Mouse (Mus musculus) brain, embryonic 14.5 days (tissue): ENCODE results near the gene Prelid1. TPM values are rescaled to one million over a fixed set of nuclear protein-coding genes. Genes with fewer than 3 reads are reported as not detected.

ENCODE experiments used
- DNase-seq: peaks from one replicate; pipeline ENCODE4 v3.0.0-alpha.2; 2011; ENCODE audit warnings: low read depth
- CTCF ChIP-seq: fragments of 200-500 bp; IDR thresholded peaks from 2 replicates; pipeline ENCODE4 v1.5.1; 2012; ENCODE audit warnings: inconsistent platforms, mild to moderate bottlenecking, moderate library complexity, borderline replicate concordance; ENCODE audit not compliant: insufficient read depth, insufficient read length; ENCODE audit errors: extremely low read depth
- POLR2A ChIP-seq: fragments of 200-500 bp; IDR thresholded peaks from 2 replicates; pipeline ENCODE4 v1.6.1; 2012; ENCODE audit warnings: mild to moderate bottlenecking, inconsistent platforms, borderline replicate concordance; ENCODE audit not compliant: poor library complexity, insufficient read depth, insufficient read length, severe bottlenecking; ENCODE audit errors: extremely low read depth
- polyA plus RNA-seq: library from polyadenylated mRNA; depleted of rRNA; stranded (reverse); fragments of >200 nt; gene quantifications from 2 replicates; pipeline ENCODE4 v1.2.3, GENCODE M21; 2012

The Prelid1 gene
- polyA plus RNA-seq, 1 experiment = 237 TPM

DNA sequence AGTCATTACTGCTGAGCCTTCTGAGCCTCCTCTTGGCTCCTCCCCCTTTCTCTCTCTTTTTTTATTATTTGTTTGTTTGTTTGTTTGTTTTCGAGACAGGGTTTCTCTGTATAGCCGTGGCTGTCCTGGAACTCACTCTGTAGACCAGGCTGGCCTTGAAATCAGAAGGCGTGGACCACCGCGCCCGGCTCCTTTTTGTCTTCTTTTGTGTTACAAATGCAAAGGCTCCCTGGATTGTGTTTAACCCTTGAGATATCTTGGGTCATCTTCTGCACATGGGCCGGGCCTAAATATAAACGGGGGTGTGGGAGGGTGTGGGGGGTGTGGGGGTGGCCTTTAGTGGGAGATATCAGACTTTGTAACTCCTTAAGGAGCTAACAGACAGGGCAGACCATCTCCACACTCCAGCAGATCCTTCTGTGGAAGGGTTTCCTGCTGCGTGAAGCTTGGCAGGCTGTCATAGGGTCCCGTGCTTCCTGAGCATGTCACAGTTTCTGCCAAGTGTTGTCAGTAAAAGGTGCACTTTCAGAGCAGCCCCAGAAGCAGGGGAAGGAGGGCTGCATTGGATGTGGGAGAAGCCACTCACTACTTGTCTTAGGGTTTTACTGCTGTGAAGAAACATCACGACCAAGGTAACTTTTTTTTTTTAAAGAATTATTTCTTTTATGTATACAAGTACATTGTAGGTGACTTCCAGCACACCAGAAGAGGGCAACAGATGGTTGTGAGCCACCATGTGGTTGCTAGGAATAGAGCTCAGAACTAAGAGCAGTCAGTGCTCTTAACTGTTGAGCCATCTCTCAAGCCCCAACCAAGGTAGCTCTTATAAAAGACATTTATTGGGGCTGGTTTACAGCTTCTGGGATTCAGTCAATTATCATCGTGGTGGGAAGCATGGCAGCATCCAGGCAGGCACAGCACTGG, 18.1 kb downstream of the Prelid1 start:
- peak; percentile 53 for DNase-seq
- TF ChIP-seq CTCF = no peak
- TF ChIP-seq POLR2A = no peak

DNA sequence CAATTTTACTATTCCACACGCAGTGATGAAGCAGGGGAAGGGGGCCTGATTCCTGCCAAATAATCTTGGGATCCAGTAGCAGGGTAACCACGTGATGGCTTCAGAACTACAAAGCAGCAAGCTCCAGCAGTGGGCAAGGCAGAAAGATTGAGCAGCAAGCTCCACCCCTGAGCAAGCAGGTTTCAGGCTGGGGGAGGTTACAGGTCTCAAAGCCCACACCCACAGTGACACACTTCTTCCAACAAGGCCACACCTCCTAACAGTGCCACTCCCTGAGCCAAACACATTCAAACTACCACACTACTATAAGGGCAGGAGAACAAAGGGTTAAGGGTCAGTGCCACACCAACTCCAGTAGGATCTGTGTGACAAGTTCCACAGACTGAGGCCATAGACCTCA, 19.0 kb downstream of the Prelid1 start:
- TF ChIP-seq POLR2A (no peak), CTCF (no peak)
- no peak for DNase-seq

GRCm38 (mm10) chr13:55342469-55342868, 22.2 kb downstream of the Prelid1 start:
- no peak for DNase-seq
- TF ChIP-seq CTCF (no peak), POLR2A (no peak)

DNA sequence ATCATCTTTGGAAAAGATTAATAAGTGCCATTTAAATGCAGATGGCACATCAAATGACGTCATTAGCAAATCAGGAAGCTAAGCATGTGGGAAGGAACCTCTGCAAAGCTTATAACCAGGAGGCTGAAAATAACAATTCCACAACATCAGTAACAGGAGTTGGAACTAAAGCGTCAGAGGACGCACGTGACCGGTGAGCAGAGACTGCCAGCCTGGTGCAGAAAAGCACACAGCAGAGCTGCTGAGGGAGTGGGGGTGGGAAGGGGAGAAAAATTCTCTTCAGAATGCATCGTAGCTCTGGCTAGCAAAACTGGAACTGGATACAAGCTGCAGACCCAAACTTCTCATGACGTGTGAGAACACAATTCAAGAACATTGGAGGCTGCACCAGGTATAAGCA, 24.0 kb downstream of the Prelid1 start:
- TF ChIP-seq POLR2A = no peak
- no peak for TF ChIP-seq CTCF
- DNase-seq = no peak

DNA sequence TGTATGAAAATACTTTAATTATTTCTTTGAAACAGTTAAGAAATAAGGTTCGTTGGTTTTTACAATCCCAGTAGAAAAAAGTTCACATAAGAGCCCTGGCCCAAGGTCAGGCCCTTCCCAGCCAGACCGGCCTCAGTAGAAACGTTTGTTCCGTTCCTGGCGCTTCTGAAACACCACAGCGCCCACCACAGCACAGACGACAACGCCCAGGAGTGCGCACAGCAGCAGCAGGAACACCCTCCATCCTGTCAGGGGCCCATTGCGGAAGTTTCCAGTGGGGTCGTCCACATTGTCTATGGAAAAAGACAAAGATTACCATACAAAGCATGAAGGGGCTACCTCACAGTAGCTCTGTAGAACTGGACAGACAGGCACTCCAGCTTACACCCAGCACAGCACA, 26.4 kb downstream of the Prelid1 start:
- TF ChIP-seq POLR2A = no peak
- TF ChIP-seq CTCF = no peak
- no peak for DNase-seq

DNA sequence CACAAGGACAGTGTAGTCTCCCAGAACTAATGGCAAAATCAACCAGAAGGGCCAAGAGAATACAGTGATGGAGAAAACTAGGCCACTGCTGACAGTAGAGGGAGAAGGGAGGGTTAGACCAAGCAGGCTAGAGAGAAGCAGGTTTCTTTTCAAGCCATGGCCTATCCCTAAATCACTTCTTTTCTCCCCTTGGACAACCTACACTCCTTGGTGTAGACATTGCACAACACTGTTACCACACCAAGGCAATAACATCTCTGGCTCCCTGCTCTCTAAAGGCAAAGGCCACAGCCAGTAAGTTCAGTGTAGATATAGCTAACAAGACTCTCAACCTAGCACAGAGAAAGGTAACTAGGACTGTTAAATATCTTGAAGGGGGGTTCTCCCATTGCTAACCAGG, 40.8 kb downstream of the Prelid1 start:
- TF ChIP-seq CTCF = no peak
- TF ChIP-seq POLR2A = no peak

DNA sequence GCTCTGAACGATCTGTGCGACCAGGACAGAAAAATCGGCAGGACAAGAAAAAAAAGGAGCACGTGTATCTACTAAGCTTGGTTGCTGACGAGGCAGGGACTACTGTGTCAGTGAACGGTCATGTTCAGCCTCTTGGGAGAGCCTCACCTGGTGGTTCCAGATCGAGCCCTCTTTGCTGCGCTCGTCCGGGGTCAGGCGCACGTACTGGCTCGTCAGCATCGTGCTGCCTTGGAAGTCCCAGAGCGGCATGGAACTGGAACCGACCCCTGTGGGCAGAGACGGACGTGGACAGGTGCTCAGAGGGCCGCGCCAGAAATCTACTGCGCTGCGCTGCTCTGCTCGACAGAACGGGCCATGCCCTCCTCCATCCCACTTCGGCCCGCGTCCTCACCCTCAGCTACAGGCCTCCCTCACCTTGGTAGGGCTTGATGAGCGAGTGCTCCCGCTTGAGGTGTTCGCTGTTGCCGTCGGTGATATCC, 41.7 kb downstream of the Prelid1 start:
- TF ChIP-seq CTCF (no peak), POLR2A (no peak)
- DNase-seq = no peak

More for the DNA sequence above, 40.8 kb downstream of the Prelid1 start:
- no peak for DNase-seq

GRCm38 (mm10) chr13:55362453-55363060, 42.3 kb downstream of the Prelid1 start, which contains the start of gene Lman2:
Gene Lman2 (minus strand): TSS chr13:55362783.
- peak; percentile 100 for DNase-seq
- TF ChIP-seq POLR2A (peak; percentile 42; the same call in 1 of the 2 replicates), CTCF (no peak)

- TF ChIP-seq POLR2A (no peak), CTCF (no peak)
- DNase-seq = no peak
Observed at GRCm38 (mm10) chr13:55368401-55368800, 48.1 kb downstream of the Prelid1 start.

- no peak for TF ChIP-seq POLR2A
- TF ChIP-seq CTCF = no peak
- no peak for DNase-seq
Observed at GRCm38 (mm10) chr13:55369531-55370114, 49.3 kb downstream of the Prelid1 start, which contains the start of gene Rgs14. Gene Rgs14 (plus strand): TSS chr13:55369732.

DNA sequence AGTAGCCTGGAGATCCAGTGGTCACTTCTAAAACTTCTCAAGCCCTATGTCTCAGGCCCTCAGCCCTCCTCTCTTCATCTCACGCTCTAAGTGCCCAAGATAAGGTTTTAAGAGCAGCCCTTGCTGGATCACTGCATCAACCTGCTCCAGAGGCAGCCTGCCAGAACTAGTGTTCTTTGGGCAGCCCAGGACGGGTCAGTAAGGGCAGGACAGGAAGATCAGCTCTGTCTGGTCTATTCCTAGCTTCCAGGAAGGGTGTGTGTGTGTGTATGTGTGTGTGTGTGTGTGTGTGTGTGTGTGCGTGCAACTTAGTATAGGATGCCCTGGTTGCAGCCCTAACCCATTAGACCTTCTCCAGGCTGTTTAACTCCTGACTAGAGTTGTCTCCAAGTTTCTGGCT, 49.9 kb downstream of the Prelid1 start:
- no peak for DNase-seq

GRCm38 (mm10) chr13:55371007-55371681, 50.8 kb downstream of the Prelid1 start:
- TF ChIP-seq CTCF = no peak
- no peak for TF ChIP-seq POLR2A
- no peak for DNase-seq

More for the DNA sequence above, 49.9 kb downstream of the Prelid1 start:
- TF ChIP-seq POLR2A = no peak
- no peak for TF ChIP-seq CTCF
